Mouse (Mus musculus) heart, adult 2 months (tissue): ENCODE measurements around the gene Gm37240.

Source experiments
- CTCF ChIP-seq: fragments of 200-600 bp; IDR thresholded peaks from 2 replicates; pipeline ENCODE4 v1.8.1; 2022; ENCODE audit warnings: antibody characterized with exemption, mild to moderate bottlenecking, moderate library complexity
- POLR2A ChIP-seq: fragments of 200-500 bp; IDR thresholded peaks from 2 replicates; pipeline ENCODE4 v1.6.1; 2011; ENCODE audit warnings: mild to moderate bottlenecking, low read depth, low read length, control low read depth; ENCODE audit not compliant: insufficient read depth

DNA sequence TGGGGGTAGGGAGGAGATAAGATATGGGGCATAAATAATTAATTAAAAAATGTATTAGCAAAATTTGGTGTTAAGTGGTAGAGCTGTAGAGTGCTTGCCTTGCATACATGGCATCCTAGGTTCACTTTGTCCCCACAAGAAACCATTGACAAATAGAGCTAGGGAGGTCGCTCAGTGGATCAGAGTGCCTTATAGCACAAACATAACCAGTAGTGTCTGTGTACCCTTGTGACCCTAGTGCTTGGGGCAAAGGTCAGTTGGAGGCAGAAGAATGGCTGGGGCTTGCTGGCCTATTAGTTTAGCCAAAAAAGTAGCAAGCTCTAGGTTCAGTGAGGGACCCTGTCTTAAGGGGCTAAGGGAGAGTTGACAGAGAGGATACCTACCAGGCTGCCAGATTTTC is 1026.6 kb downstream of the Gm37240 start:
- TF ChIP-seq POLR2A = no peak
- no peak for TF ChIP-seq CTCF
